Mouse (Mus musculus) embryonic stem cell, embryonic (primary cell): Measurements from ENCODE around the gene Edem3.
"Not testable (repeated sequence)": the region's sequence is repeated elsewhere in the genome, so short reads cannot be mapped to it uniquely, and the experiment has no call there.

Source experiments
- CTCF ChIA-PET, 4 experiments: fragments of 300-600 bp in 2 of 4; fragments of 350-600 bp in 2 of 4; sonication (Branson Sonifier 250); formaldehyde crosslinking; loops; one replicate each; lab custom pipeline; 2022; ENCODE audit warnings: inconsistent platforms in 2 of 4; lab: Charles Lee
- POLR2A ChIA-PET, 4 experiments: fragments of 300-600 bp in 2 of 4; fragments of 350-600 bp in 2 of 4; sonication (Branson Sonifier 250); formaldehyde crosslinking; loops; one replicate each; lab custom pipeline; 2022; ENCODE audit warnings: antibody characterized with exemption in 4 of 4, inconsistent platforms in 1 of 4; lab: Charles Lee

The Edem3 gene

DNA sequence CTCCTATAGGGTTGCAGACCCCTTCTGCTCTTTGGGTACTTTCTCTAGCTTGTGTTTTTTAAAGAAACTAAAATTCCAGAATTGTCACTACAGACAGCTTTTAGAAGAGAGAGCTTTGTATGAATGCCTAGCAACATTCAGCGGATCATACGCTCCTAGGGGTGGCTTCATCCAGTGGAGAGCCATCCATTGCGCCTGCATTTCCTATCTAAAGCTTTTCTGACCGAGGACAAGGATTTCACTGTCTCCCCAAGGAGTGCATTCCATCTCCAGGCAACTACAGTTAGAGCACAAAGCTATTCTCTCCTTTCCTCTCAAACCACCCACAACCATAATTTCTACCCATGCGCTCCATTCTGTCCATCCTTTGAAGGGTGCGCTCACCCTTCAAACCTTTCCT, 28.8 kb upstream of the Edem3 start:
- ChIA-PET CTCF (no interaction called here), POLR2A (no interaction called here)

DNA sequence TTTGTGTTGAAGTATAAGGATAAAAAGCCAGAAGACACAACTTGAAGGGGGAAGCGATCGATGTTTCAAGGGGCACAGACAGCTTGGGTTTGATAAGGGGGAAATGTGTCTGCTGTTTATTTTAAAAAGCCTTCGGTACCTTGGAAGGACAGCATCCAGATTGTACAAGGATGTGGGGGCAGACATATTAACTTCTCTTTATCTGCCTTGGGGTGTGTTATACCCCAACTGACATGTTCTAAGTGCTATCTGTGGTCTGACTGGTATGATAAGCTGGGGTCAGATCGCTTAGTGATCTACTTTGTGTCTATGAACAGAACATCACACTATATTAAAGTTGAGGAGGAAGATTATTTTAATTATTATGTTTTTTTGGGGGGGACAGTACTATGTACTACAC, 27.0 kb upstream of the Edem3 start:
- POLR2A ChIA-PET: interaction anchor here in 2 of 4 experiments (0.5 to 1.1 kb wide), 2 partner anchors 227 to 578 kb away, joined by 3 to 5 read pairs; partner anchors contain the start of gene Rnf2 (in 1 of the 2)
- CTCF ChIA-PET: interaction anchor here in 2 of 4 experiments (0.6 to 1.5 kb wide), 2 partner anchors 9 to 11 kb away, joined by 3 read pairs; no protein-coding TSS in a partner anchor

DNA sequence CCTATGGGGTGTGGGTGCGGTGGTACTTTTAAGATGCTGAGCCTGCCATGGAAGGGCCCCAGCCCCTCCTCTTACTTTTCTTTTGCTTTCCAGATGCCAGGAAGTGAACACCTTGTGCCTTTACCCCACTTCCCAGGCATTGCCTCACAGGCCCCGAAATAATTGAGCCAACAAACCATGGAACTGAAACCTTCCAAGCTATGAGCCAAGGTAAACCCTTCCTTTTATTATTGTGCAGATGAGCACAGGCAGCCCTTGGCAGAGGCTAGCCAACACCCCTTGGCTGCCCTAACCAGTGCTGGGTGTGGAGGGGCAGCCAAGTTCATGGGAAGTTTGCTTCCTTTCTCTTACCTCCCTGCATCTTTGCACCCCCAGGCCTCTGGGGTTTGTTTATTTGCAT, 18.0 kb upstream of the Edem3 start:
- ChIA-PET CTCF (interaction anchor here in 1 of 4 experiments (1.0 kb wide), 1 partner anchor 9 kb away, joined by 3 read pairs; no protein-coding TSS in a partner anchor), POLR2A (no interaction called here)

DNA sequence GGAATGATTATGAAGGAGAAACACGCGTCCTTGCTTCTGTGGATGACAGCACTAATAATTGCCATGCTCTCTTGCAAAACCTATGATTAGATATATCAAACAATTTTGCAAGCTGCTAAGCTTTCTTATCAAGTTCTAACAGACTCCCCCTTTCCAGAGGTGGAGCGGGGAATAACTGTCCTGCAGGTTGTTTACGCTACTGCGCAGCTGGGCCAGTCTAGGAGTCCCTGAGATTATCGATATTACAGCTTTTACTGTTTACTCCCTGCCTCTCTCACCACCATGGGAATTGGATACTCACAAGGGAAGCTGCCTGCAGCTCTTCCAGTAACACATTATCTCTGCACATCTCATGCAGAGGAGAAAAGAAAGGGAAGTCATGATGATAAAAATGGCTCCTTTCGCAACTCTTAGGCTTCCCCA, 14.0 kb upstream of the Edem3 start:
- ChIA-PET POLR2A (no interaction called here), CTCF (no interaction called here)

DNA sequence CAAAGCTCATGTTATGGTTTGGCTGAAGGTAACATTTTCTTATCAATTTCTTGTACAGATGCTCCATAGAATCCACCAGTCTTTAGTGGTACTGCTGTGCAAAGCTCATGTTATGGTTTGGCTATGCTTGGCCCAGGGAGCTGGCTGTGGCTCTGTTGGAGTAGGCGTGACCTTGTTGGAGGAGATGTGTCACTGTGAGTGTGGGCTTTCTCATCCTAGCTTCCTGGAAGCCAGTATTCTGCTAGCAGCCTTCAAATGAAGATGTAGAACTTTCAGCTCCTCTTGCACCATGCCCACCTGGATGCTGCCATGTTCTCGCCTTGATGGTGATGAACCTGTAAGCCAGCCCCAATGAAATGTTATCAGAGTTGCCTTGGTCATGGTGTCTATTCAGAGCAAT, 5.3 kb upstream of the Edem3 start:
- CTCF ChIA-PET: interaction anchor here in 1 of 4 experiments (0.7 kb wide), 1 partner anchor 10 kb away, joined by 3 read pairs; no protein-coding TSS in a partner anchor
- POLR2A ChIA-PET: not testable (repeated sequence)

DNA sequence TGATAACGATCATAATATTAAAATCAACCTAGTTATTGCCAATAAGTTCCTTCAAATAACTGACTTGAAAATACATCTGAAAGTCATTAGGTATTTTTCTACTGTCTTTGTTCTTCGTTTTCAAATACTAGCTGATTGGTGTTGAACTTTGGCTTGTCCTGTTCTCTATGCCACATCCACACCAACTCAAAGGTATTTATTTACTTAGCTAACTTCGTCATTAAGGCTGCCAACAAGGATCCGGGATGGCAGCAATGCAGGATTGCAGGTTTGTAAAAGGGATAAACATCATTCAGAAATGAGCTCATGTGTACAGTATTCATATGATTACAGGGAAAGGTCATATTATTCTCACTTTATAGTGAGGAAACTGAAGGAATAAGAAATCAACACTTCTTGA, 2.2 kb upstream of the Edem3 start:
- POLR2A ChIA-PET: interaction anchor here in 1 of 4 experiments (1.2 kb wide), 1 partner anchor 13 kb away, joined by 3 read pairs; no protein-coding TSS in a partner anchor
- CTCF ChIA-PET: interaction anchor here in 1 of 4 experiments (0.6 to 0.7 kb wide), 2 partner anchors 8 to 12 kb away, joined by 3 to 4 read pairs; no protein-coding TSS in a partner anchor

DNA sequence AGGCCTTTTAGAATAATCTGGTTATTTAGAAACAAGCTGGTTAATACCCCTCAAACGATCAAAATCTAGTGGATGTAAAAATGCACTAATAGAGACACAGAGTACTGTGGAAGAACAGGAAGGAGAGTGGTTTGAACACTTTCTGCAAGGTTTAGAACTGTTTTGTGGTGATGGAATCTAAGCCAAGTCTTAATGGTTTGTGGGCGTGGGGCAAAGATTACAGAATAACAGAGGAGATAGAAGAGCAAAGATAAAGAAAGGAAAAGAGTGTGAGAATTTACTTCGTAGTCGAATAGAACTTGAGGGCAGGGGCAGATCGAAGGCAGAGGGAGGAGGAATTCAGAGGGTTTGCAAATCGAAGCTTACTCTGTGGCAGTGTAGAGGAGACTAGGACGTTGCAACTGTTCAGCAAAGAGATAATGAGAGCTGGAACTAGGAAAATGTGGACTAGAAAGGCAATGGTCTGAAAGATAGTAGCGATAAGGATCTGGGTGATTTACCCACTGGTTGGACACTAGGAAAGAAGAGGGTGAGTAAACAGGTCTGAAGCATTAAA, 1.7 kb upstream of the Edem3 start:
- ChIA-PET CTCF (interaction anchor here in 3 of 4 experiments (0.6 to 1.2 kb wide), 6 partner anchors 7 to 508 kb away, joined by 3 to 4 read pairs (median 3); no protein-coding TSS in a partner anchor), POLR2A (interaction anchor here in 1 of 4 experiments (1.2 kb wide), 1 partner anchor 12 kb away, joined by 3 read pairs; no protein-coding TSS in a partner anchor)

DNA sequence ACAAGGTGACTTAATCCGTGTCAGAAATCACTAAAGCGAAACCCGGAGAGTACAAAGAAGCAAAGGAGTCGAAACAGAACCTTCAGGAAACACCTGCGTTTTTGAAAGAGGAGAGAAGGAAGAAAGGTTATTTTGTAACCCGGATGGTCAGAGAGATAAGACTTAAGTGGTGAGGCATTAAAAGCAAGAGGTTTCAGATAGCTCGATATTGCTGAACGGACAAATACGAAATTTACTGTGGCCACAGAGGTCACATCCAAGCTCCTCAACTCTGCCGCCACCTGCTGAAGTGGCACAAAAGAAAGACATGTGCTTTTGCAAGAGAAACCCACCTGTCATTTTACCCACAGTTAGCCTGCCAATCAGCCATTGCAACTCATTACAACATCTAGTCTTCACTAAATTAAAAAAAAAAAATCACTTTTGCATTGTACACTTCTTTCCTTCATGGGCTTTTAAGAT, 1.1 kb upstream of the Edem3 start:
- POLR2A ChIA-PET: interaction anchor here in 3 of 4 experiments (0.7 to 2.6 kb wide), 12 partner anchors 9 to 537 kb away, joined by 3 to 17 read pairs (median 4); partner anchors contain the start of genes Rnf2 (in 2 of the 3), 1700025G04Rik (in 1 of the 3), Swt1 (in 1 of the 3) and Trmt1l (in 1 of the 3)
- CTCF ChIA-PET: interaction anchor here in 3 of 4 experiments (0.7 to 1.2 kb wide), 5 partner anchors 15 to 508 kb away, joined by 3 to 4 read pairs (median 3); no protein-coding TSS in a partner anchor

DNA sequence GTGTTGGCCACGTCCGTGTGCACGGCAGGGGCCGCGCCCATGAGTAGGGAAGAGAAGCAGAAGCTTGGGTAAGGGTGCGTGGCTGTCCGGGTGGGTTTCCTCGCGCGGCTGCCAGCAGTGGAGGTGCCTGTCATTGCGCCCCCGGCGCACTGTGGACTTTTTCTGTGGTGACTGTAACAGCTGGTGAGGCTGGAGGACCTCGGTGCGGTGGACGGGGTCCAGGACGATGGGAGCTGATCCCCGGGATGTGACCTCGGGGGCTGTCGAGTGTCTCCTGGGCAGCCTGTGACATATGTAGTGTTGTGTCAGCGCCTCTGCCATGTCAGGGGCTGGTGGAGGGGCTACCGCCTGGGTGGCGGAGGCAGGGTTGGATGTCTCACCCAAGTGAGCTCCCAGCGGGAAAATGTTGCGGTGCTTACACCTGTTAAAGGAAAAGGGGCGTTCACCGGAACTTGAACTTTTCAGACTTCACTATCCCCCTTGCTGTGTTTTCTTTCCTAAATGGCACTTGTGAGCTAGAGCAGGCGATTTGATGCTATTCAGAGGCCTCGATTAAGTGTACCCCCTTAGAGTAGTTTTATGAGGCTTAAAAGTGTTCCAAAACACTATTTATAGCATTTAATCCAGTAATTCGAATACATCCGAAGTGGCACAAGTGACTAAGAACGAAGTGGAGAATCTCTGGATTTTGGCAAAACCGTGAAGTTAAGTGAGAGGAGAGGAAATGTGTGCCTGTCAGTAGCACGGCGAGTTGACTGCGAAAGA, 671 bp downstream of the Edem3 start:
- POLR2A ChIA-PET: interaction anchor here in 3 of 4 experiments (0.8 to 2.6 kb wide), 25 partner anchors 8 to 763 kb away, joined by 3 to 17 read pairs (median 3); partner anchors contain the start of genes Rnf2 (in 2 of the 3), Swt1 (in 2 of the 3), Trmt1l (in 2 of the 3) and 1700025G04Rik (in 1 of the 3)
- CTCF ChIA-PET: interaction anchor here in 2 of 4 experiments (0.6 to 1.5 kb wide), 4 partner anchors 10 to 769 kb away, joined by 3 to 8 read pairs (median 4); no protein-coding TSS in a partner anchor

DNA sequence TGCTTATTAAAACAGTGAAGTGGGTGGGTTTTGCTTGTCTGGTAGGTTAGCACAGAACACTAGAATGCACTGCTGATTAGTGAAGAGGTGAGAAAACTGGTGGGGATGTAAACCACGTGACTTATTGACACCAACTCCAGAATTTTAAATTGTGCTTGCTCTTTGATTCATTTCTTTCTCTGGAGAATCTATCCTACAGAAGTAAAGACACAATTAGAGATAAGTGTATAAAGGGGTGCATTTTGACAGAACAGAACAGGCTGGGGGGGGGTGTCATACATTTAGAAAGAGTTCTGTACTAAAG, 1.2 kb downstream of the Edem3 start:
- ChIA-PET POLR2A (interaction anchor here in 3 of 4 experiments (0.8 to 2.6 kb wide), 9 partner anchors 9 to 630 kb away, joined by 3 to 15 read pairs (median 3); partner anchors contain the start of genes Rnf2 (in 1 of the 3) and Tsen15 (in 1 of the 3)), CTCF (no interaction called here)

DNA sequence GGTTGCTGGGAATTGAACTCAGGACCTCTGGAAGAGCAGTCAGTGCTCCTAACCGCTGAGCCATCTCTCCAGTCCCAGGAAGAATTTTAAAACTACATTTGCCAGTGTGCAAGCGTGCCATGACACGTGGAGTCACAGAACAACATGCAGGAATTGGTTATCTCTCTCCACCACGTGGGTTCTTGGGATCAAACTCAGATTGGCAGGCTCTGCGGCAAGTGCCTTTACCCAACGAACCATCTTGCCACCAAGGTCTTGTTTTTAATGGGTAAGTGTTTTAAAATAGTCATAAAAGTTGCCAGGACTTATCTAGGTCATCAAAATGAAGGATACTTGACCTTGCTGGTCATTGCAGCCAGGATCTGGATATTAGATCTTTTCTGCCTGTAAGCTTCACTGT, 3.1 kb downstream of the Edem3 start:
- ChIA-PET POLR2A (no interaction called here), CTCF (no interaction called here)

DNA sequence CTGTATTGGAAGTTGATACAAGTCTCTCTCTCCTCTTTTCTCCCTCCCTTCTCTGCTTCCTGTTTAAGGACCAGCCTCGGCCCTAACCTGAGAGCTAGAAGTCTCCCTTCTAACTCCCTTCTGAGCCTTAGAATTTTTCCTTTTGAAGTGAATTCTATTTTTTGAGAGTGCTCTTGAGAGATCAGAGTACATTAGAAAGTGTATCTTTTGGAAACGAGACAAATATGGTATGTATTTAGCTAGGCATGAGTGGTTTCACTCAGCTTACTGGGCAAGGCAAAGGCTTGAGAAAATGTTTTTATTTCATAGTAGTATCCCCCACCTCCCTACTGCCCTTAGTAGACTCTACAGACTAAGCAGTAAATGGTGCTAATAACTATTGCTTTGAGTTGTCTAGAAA, 3.8 kb downstream of the Edem3 start:
- ChIA-PET POLR2A (interaction anchor here in 1 of 4 experiments (0.8 kb wide), 1 partner anchor 1065 kb away, joined by 4 read pairs; no protein-coding TSS in a partner anchor), CTCF (no interaction called here)

DNA sequence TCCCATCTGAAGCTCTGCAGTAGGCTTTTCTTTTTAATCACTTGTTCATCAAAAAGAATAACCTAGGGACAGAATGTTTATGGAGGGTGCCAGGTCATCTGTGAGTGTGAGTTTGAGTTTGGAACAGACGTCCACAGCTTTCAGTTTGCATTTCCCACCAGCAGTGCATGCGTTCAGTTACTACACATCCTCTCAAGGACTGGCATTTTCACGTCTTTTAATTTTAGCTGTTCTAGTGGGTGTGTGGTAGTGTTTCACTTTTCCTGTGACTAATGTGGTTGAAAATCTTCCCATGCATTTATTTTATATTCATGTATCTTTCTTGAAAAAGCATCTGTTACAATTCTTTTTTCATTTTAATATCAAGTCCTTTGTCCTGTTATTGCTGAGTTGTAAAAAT, 9.1 kb downstream of the Edem3 start:
- ChIA-PET CTCF (no interaction called here), POLR2A (interaction anchor here in 2 of 4 experiments (1.5 to 2.9 kb wide), 2 partner anchors 9 kb away, joined by 5 to 15 read pairs; partner anchors contain the start of gene Edem3 (in 2 of the 2))

DNA sequence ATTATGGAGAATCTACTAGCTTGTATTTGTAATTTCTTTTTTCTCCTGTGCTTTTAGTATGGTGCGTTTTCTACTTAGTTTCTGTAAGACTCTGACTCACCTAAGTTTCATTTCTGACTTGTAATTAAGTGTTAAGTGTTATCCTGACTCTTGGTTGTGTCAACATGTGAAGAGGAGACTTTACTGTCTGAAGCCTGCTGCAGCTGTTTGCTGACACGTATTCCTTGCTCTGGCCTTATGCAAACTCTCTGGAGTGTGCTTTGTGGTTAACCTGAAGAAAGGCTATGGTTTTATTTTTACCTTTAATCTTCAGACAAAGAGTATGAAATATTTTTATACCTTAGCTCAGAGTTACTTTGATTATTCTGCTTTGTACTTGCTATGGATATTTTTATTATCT, 11.0 kb downstream of the Edem3 start:
- POLR2A ChIA-PET: interaction anchor here in 2 of 4 experiments (0.9 to 2.9 kb wide), 4 partner anchors 9 to 13 kb away, joined by 3 to 15 read pairs (median 4); partner anchors contain the start of gene Edem3 (in 2 of the 2)
- CTCF ChIA-PET: interaction anchor here in 2 of 4 experiments (0.7 to 1.5 kb wide), 2 partner anchors 11 to 80 kb away, joined by 3 to 5 read pairs; partner anchors contain the start of gene Edem3 (in 1 of the 2)

DNA sequence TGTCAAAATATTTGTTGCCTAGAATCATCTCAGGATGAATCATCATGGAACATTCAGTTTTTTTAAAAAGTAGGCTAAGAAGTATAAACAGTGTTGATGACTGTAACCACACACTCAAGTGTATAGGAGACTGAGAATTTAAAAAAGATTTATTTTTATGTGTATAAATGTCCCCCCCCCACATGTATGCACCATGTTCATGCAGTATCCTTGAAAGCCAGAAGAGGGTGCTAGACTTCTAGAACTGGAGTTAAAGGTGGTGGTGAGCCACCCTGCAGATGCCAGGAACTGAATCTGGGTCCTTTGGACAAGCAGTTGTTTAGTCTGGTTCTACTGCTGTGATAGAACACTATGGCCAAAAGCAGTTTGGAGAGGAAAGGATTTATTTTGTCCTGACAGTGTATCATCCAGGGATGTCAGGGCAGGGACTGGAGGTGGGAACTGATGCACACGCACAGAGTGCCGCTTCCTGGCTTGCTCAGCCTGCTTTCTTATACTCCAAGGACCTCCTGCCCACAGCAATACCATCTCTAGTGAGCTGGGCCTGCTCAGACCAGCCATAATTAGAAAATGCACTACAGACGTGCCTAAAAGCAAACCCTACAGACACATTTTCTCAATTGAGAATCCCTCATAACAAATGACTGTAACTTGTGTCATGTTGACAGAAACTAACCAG, 11.9 kb downstream of the Edem3 start:
- CTCF ChIA-PET: no interaction called here
- POLR2A ChIA-PET: interaction anchor here in 2 of 4 experiments (1.4 to 2.9 kb wide), 2 partner anchors 12 kb away, joined by 5 to 15 read pairs; partner anchors contain the start of gene Edem3 (in 2 of the 2)

DNA sequence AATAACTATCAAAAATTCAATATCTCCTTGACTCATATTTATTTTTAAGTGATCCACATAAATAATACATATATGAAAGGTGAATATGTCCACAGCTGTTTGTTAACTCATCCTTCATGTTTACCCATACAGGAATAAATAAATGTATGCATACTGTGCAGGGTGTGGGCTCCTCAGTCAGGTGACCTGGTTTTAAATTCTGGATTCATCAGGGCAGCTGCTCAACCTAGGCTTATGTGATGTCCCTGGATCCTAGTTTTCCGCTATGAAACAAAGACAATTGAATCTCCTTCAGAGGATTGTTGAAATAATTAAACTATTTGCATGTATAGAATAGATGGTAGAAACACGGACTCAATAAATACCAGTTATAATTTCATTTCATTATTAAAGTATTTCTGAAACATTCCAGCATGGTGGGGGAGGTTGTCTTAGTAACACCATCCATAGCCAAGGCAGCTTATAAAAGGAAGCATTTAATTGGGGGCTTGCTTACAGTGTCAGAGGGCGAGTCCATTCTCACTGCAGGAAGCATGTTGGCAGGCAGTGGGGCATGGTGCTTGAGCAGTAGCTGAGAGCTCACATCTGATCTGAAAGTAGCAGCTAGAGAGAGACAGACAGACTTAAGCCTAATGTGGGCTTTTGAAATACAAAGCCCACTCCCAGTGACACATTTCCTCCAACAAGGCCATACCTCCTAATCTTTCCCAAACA, 14.2 kb downstream of the Edem3 start:
- POLR2A ChIA-PET: interaction anchor here in 1 of 4 experiments (0.8 kb wide), 1 partner anchor 13 kb away, joined by 3 read pairs; no protein-coding TSS in a partner anchor
- CTCF ChIA-PET: interaction anchor here in 2 of 4 experiments (0.6 kb wide), 2 partner anchors 15 to 272 kb away, joined by 3 read pairs; no protein-coding TSS in a partner anchor

DNA sequence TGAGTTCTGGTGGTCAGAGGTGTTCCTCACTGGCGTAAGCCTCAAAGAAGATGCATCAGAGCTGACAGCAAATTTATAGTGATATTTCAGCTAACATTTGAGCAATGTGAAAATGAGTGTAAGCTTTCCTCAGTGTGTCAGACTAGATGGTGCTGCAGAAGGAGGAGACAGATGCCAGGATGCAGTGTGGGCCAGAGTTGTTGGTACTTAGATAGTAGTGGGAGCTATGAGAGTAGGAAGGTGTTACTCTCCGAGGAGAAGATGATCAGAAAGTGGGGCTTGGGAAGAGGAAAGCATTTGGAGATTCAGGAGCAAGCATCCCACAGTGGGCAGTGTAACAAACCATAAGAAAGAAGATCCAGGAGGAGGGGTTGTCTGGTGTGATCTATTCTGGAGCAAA, 22.4 kb downstream of the Edem3 start:
- ChIA-PET CTCF (no interaction called here), POLR2A (interaction anchor here in 2 of 4 experiments (0.5 to 2.1 kb wide), 3 partner anchors 22 to 434 kb away, joined by 3 to 5 read pairs (median 4); partner anchors contain the start of gene Edem3 (in 1 of the 2))
